Mouse (Mus musculus): ENCODE data around the gene Slc25a31.

Gene Slc25a31

DNA sequence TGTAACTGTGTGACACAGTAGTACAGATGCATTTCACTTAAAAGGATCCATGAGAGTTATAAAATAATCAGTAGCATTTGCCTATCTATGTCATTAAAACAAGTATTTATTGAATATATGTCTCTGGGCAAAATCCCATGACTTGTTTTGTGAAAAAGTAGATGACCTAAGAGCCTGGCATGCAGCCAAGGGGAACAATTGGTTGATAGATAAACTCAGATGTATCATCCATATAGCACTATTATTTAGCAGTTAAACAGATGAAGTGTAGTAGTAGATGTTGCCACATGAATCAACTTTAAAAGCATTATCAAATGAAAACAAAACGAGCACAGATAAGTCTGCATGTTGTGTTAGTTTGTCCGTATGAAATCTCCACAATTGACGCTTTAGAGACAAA, 10.4 kb downstream of the Slc25a31 start:
- in situ Hi-C loops (cut with MboI, MseI) = loop anchor here (25.0 kb wide), 1 partner anchor 1832 kb away; the partner anchor contains the start of gene Fat4

DNA sequence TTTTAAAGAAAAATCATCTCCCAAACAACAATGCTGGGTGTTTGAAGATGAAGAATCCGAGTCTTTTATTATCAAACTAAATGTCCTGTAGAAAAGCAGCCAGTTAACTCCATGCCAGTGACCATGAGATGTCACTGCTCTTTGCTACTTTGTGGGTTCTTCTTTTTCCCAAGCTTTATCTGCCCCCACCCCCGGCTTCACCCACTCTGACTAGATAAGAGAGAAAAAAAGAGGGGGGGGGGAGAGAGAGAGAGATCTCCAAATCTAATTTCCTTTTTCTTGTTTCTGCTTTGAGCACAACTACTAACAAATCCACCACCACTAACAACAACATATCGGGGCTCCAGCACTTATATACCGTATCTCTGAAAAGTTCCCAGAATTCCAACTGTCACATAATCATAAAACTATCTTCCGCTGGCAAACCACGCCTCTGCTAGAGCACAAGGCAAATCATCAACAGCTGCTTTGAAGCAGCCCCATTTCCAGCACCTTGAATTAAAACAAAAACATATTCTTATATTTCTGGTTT, 29.8 kb downstream of the Slc25a31 start:
- in situ Hi-C loops (cut with MboI, MseI) = loop anchor here (5.0 kb wide), 1 partner anchor 211 kb away; no protein-coding TSS in a partner anchor

DNA sequence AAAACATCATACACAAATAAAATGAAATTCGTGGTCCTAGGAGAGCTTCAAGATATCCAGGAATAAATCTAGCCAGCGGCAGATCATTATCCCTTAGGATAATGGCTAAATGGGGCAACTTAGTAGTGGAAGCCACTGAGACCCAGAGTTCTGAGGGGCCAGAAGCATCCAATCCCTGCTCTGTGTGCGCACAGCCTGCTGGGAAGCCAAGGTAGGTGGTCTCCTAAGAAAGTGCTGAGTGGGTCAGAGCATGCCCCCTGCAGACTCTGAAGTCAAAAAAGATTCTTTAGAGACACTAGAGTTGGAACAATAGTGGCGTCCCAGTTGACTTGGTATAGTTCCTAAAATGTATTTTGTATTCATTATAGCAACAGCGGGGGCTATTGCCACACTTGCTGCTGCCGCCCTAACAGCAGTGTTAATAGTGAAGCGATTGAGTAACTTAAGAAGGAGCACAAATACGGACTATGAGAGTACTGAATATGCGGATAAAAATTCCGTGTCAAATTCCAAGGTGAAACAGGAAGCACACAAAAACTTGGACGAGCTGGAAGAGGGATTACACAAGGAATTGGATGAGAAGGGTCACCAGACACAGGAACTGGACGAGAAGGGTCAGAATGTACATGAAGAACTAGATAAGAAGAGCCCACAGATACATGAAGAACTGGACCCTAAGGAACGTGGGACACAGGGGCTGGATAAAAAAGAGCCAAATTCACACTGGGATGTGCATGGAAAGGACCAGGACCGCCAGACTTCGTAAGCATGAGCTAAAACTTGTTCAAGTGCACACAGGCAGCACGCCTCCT, 35.6 kb downstream of the Slc25a31 start, which contains the start of gene Hspa4l:
Hspa4l (plus strand) TSS at position 472 of the 812 bp plus-strand sequence.
- in situ Hi-C loops (cut with MboI, MseI) = no loop called here

DNA sequence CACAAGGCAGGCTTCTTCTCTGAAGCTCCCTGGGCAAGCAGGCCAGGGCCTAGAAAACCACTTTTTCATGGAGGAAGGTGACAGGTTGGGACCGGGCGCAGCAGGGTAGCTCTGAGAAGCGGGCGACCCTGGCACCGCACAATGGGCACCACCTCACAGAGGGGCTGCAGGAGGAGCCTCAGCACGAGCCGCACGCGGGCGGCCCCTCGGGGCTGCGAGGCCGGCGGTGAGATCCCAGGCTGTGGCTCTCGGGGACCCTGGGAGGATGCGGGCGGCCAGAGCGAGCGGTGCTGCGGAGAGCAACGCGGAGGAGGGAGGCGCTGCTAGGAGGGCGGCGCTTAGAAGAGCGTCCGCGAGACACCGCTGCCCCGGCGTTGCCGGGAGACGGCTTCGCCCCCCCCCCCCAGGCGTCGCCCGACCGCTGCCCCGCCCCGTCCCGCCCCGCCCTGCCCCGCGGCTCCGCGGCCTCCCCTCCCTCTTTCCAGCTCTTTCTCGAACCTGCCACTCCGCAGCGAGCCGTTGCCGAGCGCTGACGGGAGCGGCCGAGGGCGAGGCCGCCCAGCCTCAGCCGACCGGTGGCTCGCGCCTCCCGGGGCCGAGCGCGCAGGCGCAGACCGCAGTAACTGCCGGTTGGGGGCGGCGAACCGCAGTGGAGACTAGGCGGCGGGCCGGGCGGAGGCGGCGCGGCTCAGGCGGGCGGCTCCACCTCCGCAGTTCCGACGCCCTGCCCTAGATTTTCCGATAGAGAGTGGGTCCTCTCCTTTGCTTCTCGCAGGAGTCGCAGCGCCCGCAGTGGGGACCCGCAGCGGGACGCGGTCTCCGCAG, 36.4 kb downstream of the Slc25a31 start:
- in situ Hi-C loops (cut with MboI, MseI) = no loop called here

DNA sequence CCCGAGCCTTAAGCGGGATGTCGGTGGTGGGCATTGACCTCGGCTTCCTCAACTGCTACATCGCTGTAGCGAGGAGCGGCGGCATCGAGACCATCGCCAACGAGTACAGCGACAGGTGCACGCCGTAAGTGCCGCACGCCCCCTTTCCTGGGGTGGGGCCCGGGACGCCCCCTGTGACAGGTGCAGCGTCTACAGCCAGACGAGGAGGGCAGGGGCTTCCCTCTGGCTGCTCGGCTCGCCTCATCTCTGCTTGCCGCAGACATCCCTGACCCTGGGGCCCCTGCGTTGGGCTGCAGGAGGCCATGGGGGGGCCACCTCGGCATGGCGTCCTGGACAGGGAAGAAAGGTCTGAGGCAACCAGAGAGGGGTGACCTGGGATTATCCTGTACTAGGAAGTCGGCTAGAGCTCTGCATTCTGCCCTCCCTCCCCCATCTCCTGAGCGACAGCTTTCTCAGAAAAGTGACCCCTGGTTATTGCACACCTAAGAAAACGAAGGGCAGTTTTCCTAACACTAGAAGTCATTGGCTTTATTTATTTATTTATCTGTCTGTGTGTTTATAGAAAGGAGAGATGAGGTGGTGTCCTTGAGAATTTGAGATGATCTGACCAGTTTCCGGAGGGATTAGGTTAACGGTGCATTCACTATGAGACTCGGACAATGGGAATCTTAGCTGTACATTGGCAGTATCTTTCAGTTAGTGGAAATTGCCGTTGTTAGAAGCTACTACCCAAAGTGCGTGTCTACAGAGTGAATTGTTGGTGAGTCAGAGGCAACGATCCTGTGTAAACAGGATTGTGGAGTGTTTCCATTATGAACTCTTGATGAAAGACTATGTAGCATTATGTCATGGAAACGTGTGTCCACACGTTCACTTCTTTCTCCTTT, 37.2 kb downstream of the Slc25a31 start:
- in situ Hi-C loops (cut with MboI, MseI) = no loop called here

DNA sequence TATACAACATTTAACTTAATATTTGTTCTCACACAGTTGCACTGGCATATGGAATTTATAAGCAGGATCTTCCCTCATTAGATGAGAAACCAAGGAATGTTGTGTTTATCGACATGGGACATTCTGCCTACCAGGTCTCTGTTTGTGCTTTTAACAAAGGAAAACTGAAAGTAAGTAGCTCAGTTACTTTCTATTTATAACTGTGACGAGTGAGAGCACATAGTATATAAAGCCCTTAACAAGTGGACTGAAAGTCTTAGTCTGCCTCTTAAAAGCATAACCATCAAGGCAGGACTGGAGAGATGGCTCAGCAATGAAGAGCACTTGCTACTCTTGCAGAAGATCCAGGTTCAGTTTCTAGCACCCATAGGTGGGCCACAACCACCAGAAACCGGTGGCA, 52.1 kb downstream of the Slc25a31 start:
- in situ Hi-C loops (cut with MboI, MseI) = loop anchor here (10.0 kb wide), 1 partner anchor 216 kb away; no protein-coding TSS in a partner anchor

DNA sequence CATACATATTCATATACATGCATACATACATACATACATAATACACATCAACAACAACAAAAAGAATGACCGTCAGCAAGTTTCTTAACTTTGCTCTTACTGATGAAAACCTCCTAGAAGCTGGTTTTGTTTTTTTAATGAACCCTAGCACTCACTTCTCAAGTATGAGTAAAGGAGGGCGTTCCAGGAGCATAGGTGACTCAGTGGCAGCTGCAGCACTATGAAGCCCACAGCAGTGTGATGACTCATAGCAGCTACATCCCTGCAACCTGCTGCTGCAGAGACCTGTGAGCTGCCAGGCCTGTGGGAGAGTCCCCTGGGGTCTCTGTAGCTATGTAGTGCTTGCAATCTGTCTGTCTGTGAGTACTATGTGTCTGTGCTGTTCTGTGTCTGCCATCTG, 52.7 kb downstream of the Slc25a31 start:
- in situ Hi-C loops (cut with MboI, MseI) = loop anchor here (10.0 kb wide), 1 partner anchor 217 kb away; no protein-coding TSS in a partner anchor
